ENCODE assay signal across 9 mouse cellular contexts in the genomic region with DNA sequence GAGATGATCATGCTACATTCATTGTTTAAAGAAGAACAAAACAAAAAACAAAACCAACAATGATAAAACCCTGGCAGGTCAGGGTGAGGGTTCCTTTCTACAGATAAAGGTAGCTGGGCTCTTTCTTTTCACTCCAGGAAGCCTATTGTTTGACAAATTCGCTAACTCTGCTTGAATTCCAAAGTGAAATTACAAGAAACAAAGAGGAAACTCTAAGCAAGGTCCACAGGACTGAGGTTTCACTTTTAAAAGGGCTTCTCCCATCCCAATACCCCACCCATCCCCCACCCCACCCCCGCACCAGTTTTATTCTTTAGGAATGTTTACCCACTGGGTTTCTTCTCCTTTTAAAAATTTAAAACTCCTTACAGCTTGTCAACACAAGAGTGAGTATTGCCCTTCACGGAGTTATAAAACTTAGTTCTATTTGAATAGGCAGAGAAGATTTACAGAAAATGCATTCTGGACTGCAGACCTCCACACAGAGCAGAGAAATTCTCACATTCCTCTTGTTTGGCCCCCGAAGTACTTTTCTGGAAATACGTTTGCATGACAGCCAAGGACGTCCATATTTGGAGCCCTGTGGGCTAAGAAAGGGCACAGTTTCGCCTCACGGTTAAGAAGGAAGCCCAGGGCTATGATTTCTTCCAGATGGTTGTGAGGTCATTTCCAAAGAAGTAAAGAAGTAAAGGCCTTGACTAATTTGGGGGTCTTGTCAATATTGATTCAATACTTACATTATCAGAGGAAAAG. TPM values are rescaled to one million over a fixed set of nuclear protein-coding genes. Genes with fewer than 3 reads are reported as not detected.
DNase-seq lines count a peak whose midpoint lies in the region; ATAC-seq and TF ChIP-seq lines count a peak whose summit lies in the region.
"Had no signal": no experiment of that assay in that cellular context is flagged by ENCODE, and none has a peak within 500 bp of the region (broad histone marks: within the 10 kb centered on the region; RNA-seq: fewer than 3 reads in every experiment).

No protein-coding gene starts in this region.

- H3K27ac ChIP-seq in heart, embryonic 11.5 days (ENCODE audit: low read depth, low read length) = peak overlapping the region; percentile 54; the same call in 1 of the 2 replicates
- H3K27ac ChIP-seq in spleen, adult 2 months (ENCODE audit: insufficient read depth, low read length) = peak overlapping the region; percentile 78
- H3K27ac ChIP-seq in intestine, embryonic 16.5 days (ENCODE audit: low read length) = peak overlapping the region; percentile 46; the same call in 1 of the 2 replicates
- H3K27ac ChIP-seq in layer of hippocampus, adult 2 months = no peak overlapping the region

- 0 out of 2 replicates have a peak overlapping the region, but pooled peaks have one; percentile 28 for H3K9ac ChIP-seq in heart, embryonic 11.5 days (ENCODE audit: low read depth, low read length)
- no peak overlapping the region for H3K9ac ChIP-seq in intestine, embryonic 16.5 days (ENCODE audit: low read depth, low read length)

- WGBS in heart, embryonic 11.5 days (ENCODE audit: insufficient replicate concordance) = 18% methylated on average over 8 of the region's 8 CpGs
- WGBS in spleen, adult 2 months = 28% methylated on average over 8 of the region's 8 CpGs
- WGBS in intestine, embryonic 16.5 days = 13% methylated on average over 8 of the region's 8 CpGs

- ATAC-seq in heart, embryonic 11.5 days (replicated peaks; ENCODE audit: insufficient number of reproducible peaks, low FRiP score, low TSS enrichment) = no peak
- ATAC-seq in intestine, embryonic 16.5 days = peak; percentile 38; the same call in 1 of the 2 replicates
- ATAC-seq in cerebellum, adult (ENCODE audit: insufficient number of reproducible peaks, low FRiP score, low TSS enrichment) = no peak

- H3K4me2 ChIP-seq in heart, embryonic 11.5 days = peak overlapping the region; percentile 29; the same call in 1 of the 2 replicates
- peak overlapping the region; percentile 26; the same call in 1 of the 2 replicates for H3K4me2 ChIP-seq in intestine, embryonic 16.5 days (ENCODE audit: low read depth, low read length)

- intact Hi-C loops in heart, postnatal 10 days (cut with DNase I) = no loop called here
- intact Hi-C loops in left cerebral cortex, postnatal 14 days (cut with DNase I) = no loop called here

- H3K36me3 ChIP-seq in heart, embryonic 11.5 days (ENCODE audit: control insufficient read depth, insufficient read depth, low read length) = no peaks in the 10 kb centered on the region
- H3K36me3 ChIP-seq in spleen, adult 2 months (ENCODE audit: control insufficient read depth, insufficient read depth, low read length) = no peaks in the 10 kb centered on the region
- H3K36me3 ChIP-seq in intestine, embryonic 16.5 days (ENCODE audit: control insufficient read depth, insufficient read depth, low read length) = no peaks in the 10 kb centered on the region

- no peaks in the 10 kb centered on the region for H3K27me3 ChIP-seq in heart, embryonic 11.5 days (ENCODE audit: control insufficient read depth, insufficient read depth, low read length)
- no peaks in the 10 kb centered on the region for H3K27me3 ChIP-seq in spleen, adult 2 months (ENCODE audit: control insufficient read depth, insufficient read depth, low read length)
- no peaks in the 10 kb centered on the region for H3K27me3 ChIP-seq in intestine, embryonic 16.5 days (replicated peaks; ENCODE audit: control insufficient read depth, insufficient read depth, low read length)

- TF ChIP-seq POLR2A in spleen, adult 2 months (IDR thresholded peaks at IDR 0.05; ENCODE audit: low read depth, low read length) = no peak

- peaks cover 16% of the 10 kb centered on the region for H3K4me1 ChIP-seq in heart, embryonic 11.5 days (ENCODE audit: control insufficient read depth, insufficient read depth, low read length)
- peaks cover 8% of the 10 kb centered on the region; the same call in 1 of the 2 replicates for H3K4me1 ChIP-seq in spleen, adult 2 months (ENCODE audit: control insufficient read depth, insufficient read depth, insufficient read length)
- peaks cover 8% of the 10 kb centered on the region; the same call in 1 of the 2 replicates for H3K4me1 ChIP-seq in intestine, embryonic 16.5 days (ENCODE audit: control insufficient read depth, insufficient read depth, low read length)

- no peak for TF ChIP-seq CTCF in spleen, adult 2 months (IDR thresholded peaks at IDR 0.05; ENCODE audit: extremely low read depth, insufficient read depth, insufficient read length, insufficient replicate concordance)
- TF ChIP-seq CTCF in layer of hippocampus, adult 2 months (conservative IDR thresholded peaks at IDR 0.05) = no peak

- no peak for DNase-seq in heart, postnatal 10 days
- no peak for DNase-seq in spleen, adult 2 months (ENCODE audit: low read depth in 1 of 2, low spot score in 2 of 2)
- no peak for DNase-seq in spleen, postnatal 36 days (ENCODE audit: low spot score in 2 of 2)
- no peak for DNase-seq in layer of hippocampus, adult 2 months (ENCODE audit: low spot score in 2 of 2)
- DNase-seq in left cerebral cortex, postnatal 14 days (ENCODE audit: low spot score in 2 of 2) = no peak
- DNase-seq: cerebellum, adult 9-11 months had no signal

- no peak overlapping the region for H3K4me3 ChIP-seq in heart, embryonic 11.5 days (ENCODE audit: low read depth, low read length)
- H3K4me3 ChIP-seq in spleen, adult 2 months (ENCODE audit: extremely low read depth, insufficient read depth, insufficient read length) = no peak overlapping the region
- H3K4me3 ChIP-seq in intestine, embryonic 16.5 days (ENCODE audit: low read length) = no peak overlapping the region
- H3K4me3 ChIP-seq in layer of hippocampus, adult 2 months = no peak overlapping the region

- H3K9me3 ChIP-seq in heart, embryonic 11.5 days (replicated peaks; ENCODE audit: control insufficient read depth, low read length) = no peaks in the 10 kb centered on the region
- H3K9me3 ChIP-seq in intestine, embryonic 16.5 days (ENCODE audit: control insufficient read depth, low read length) = 0 out of 2 replicates have a peak, but pooled peaks cover 2% of the 10 kb centered on the region

RNA-seq across cellular contexts. Expression of a gene that starts 47.3 kb away (rescaled TPM):
- 50.0 and 68.2 TPM in 2 replicates for polyA plus RNA-seq in heart, embryonic 11.5 days (2014; fragmentation: Nextera tagmentation; extraction: Ambion mirVana)
- total RNA-seq in heart, postnatal 10 days (2021) = 100 to 1,000 TPM; 164 to 212 TPM
- polyA plus RNA-seq in spleen, adult 2 months (2012; rRNA removed) = 19.5 and 20.7 TPM in 2 replicates
- 24.5 and 28.9 TPM in 2 replicates for polyA plus RNA-seq in intestine, embryonic 16.5 days (2015; fragmentation: Nextera tagmentation; extraction: Ambion mirVana)
- 10 to 100 TPM; 73.0 to 76.5 TPM for total RNA-seq in layer of hippocampus, adult 2 months (2021)
- 10 to 100 TPM; 82.2 to 89.1 TPM for total RNA-seq in left cerebral cortex, postnatal 14 days (2021)
